ENCODE assay signal across 18 mouse cellular contexts in the genomic region with DNA sequence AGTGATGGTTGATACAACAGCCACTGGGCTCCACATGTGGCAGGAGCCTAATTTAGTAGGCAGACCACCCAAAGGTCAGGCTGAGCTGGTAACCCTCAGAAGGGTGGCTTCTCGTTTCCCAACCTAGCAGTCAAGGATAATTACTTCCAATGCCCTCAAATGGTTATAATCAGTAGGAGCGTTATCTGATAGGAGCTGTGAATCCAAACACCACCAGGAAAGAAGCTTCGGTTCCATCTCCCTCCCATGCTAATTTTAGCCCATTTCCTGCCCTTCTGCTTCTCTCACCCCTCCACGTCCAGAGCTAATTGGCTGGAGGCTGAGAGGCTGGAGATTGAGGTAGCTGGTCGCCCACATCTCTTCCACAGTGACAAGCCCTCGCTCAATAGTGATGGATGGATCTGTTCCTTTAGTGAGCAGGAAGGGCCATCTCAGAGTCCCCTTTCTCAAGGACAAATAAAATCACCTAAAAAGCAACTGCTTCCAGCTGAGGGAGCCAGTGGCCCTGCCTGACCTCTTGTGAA.
DNase-seq lines count a peak whose midpoint lies in the region; ATAC-seq lines count a peak whose summit lies in the region.
"Had no signal": no experiment of that assay in that cellular context is flagged by ENCODE, and none has a peak within 500 bp of the region (broad histone marks: within the 10 kb centered on the region; RNA-seq: fewer than 3 reads in every experiment).

No protein-coding gene starts in this region.

- peak; percentile 39 for DNase-seq in embryo, embryonic 10 days (ENCODE audit: low spot score)
- no peak for DNase-seq in embryo, embryonic 10.5 days (ENCODE audit: low spot score)
- no peak for DNase-seq in hindbrain, embryonic 10.5 days (ENCODE audit: low spot score)
- no peak for DNase-seq in hindbrain, embryonic 14.5 days (ENCODE audit: low spot score)
- no peak for DNase-seq in kidney, adult 18-20 months
- DNase-seq in midbrain, embryonic 10.5 days (ENCODE audit: low spot score), result no peak
- DNase-seq: cerebellum, adult 18-20 months; cerebellum, adult 9-10 months; cerebellum, postnatal 14 days; heart, postnatal 14 days had no signal

- WGBS in hindbrain, embryonic 10.5 days, result 54% methylated on average over 6 of the region's 6 CpGs
- 52% methylated on average over 6 of the region's 6 CpGs for WGBS in hindbrain, embryonic 14.5 days
- WGBS in kidney, embryonic 16.5 days, result 18% methylated on average over 6 of the region's 6 CpGs
- 71% methylated on average over 6 of the region's 6 CpGs for WGBS in midbrain, embryonic 10.5 days
- WGBS in midbrain, embryonic 16.5 days, result 76% methylated on average over 6 of the region's 6 CpGs

- no peak overlapping the region for H3K4me3 ChIP-seq in hindbrain, embryonic 10.5 days
- no peak overlapping the region for H3K4me3 ChIP-seq in hindbrain, embryonic 14.5 days (replicated peaks; ENCODE audit: low read length)
- H3K4me3 ChIP-seq in kidney, embryonic 16.5 days (ENCODE audit: low read length), result no peak overlapping the region
- no peak overlapping the region for H3K4me3 ChIP-seq in midbrain, embryonic 10.5 days
- H3K4me3 ChIP-seq in midbrain, embryonic 16.5 days (ENCODE audit: low read depth, low read length), result no peak overlapping the region
- H3K4me3 ChIP-seq: heart, embryonic 13.5 days; hindbrain, embryonic 13.5 days had no signal

- peaks cover 6% of the 10 kb centered on the region; the same call in 1 of the 2 replicates for H3K4me1 ChIP-seq in hindbrain, embryonic 10.5 days (replicated peaks)
- H3K4me1 ChIP-seq in hindbrain, embryonic 14.5 days (replicated peaks; ENCODE audit: control insufficient read depth, insufficient read depth, low read length), result 0 out of 2 replicates have a peak, but pooled peaks cover 5% of the 10 kb centered on the region
- no peaks in the 10 kb centered on the region for H3K4me1 ChIP-seq in kidney, embryonic 16.5 days (ENCODE audit: insufficient read depth, low read length)
- peaks cover 5% of the 10 kb centered on the region; the same call in 1 of the 2 replicates for H3K4me1 ChIP-seq in midbrain, embryonic 10.5 days
- H3K4me1 ChIP-seq in midbrain, embryonic 16.5 days (ENCODE audit: control insufficient read depth, insufficient read depth, low read length), result no peaks in the 10 kb centered on the region

- H3K36me3 ChIP-seq in hindbrain, embryonic 10.5 days, result no peaks in the 10 kb centered on the region
- no peaks in the 10 kb centered on the region for H3K36me3 ChIP-seq in hindbrain, embryonic 14.5 days (replicated peaks; ENCODE audit: control insufficient read depth, insufficient read depth)
- no peaks in the 10 kb centered on the region for H3K36me3 ChIP-seq in kidney, embryonic 16.5 days (ENCODE audit: insufficient read depth, low read length)
- no peaks in the 10 kb centered on the region for H3K36me3 ChIP-seq in midbrain, embryonic 10.5 days
- no peaks in the 10 kb centered on the region for H3K36me3 ChIP-seq in midbrain, embryonic 16.5 days (ENCODE audit: control insufficient read depth, insufficient read depth, low read length)
- H3K36me3 ChIP-seq: heart, embryonic 13.5 days; hindbrain, embryonic 13.5 days had no signal

- 0 out of 2 replicates have a peak overlapping the region, but pooled peaks have one; percentile 26 for H3K27ac ChIP-seq in hindbrain, embryonic 10.5 days
- H3K27ac ChIP-seq in hindbrain, embryonic 14.5 days, result no peak overlapping the region
- H3K27ac ChIP-seq in kidney, embryonic 16.5 days (ENCODE audit: low read length), result no peak overlapping the region
- 0 out of 2 replicates have a peak overlapping the region, but pooled peaks have one; percentile 28 for H3K27ac ChIP-seq in midbrain, embryonic 10.5 days (replicated peaks)
- H3K27ac ChIP-seq in midbrain, embryonic 16.5 days (ENCODE audit: low read length), result no peak overlapping the region
- H3K27ac ChIP-seq: heart, embryonic 13.5 days; hindbrain, embryonic 13.5 days; hindbrain, postnatal 0 days had no signal

- no peak for ATAC-seq in hindbrain, embryonic 14.5 days (ENCODE audit: low FRiP score)
- ATAC-seq in kidney, embryonic 16.5 days (ENCODE audit: low FRiP score, low TSS enrichment), result peak; percentile 61; the same call in 1 of the 2 replicates
- no peak for ATAC-seq in midbrain, embryonic 16.5 days
- ATAC-seq: forebrain, embryonic 14.5 days; hindbrain, postnatal 0 days; inflammation-experienced regulatory T-cells, adult 6 months had no signal

- H3K4me2 ChIP-seq in hindbrain, embryonic 14.5 days (replicated peaks), result no peak overlapping the region
- no peak overlapping the region for H3K4me2 ChIP-seq in kidney, embryonic 16.5 days (replicated peaks; ENCODE audit: low read depth, low read length)
- H3K4me2 ChIP-seq in midbrain, embryonic 16.5 days (ENCODE audit: low read length), result no peak overlapping the region
- H3K4me2 ChIP-seq: heart, embryonic 13.5 days; hindbrain, embryonic 13.5 days had no signal

- H3K9ac ChIP-seq in hindbrain, embryonic 14.5 days, result no peak overlapping the region
- no peak overlapping the region for H3K9ac ChIP-seq in kidney, embryonic 16.5 days (replicated peaks; ENCODE audit: low read length)
- H3K9ac ChIP-seq in midbrain, embryonic 16.5 days (ENCODE audit: low read depth, low read length), result no peak overlapping the region
- H3K9ac ChIP-seq: heart, embryonic 13.5 days; hindbrain, embryonic 13.5 days had no signal

- no peaks in the 10 kb centered on the region for H3K9me3 ChIP-seq in hindbrain, embryonic 10.5 days
- no peaks in the 10 kb centered on the region for H3K9me3 ChIP-seq in hindbrain, embryonic 14.5 days (ENCODE audit: control insufficient read depth, low read length)
- no peaks in the 10 kb centered on the region for H3K9me3 ChIP-seq in kidney, embryonic 16.5 days (ENCODE audit: low read length)
- H3K9me3 ChIP-seq in midbrain, embryonic 10.5 days (replicated peaks), result no peaks in the 10 kb centered on the region
- no peaks in the 10 kb centered on the region for H3K9me3 ChIP-seq in midbrain, embryonic 16.5 days (replicated peaks; ENCODE audit: control insufficient read depth, low read length, poor library complexity, severe bottlenecking)
- H3K9me3 ChIP-seq: heart, embryonic 13.5 days; hindbrain, embryonic 13.5 days had no signal

- H3K27me3 ChIP-seq in hindbrain, embryonic 10.5 days (ENCODE audit: insufficient read depth, poor library complexity, severe bottlenecking), result no peaks in the 10 kb centered on the region
- H3K27me3 ChIP-seq in hindbrain, embryonic 14.5 days (ENCODE audit: control insufficient read depth, insufficient read depth, low read length), result no peaks in the 10 kb centered on the region
- no peaks in the 10 kb centered on the region for H3K27me3 ChIP-seq in kidney, embryonic 16.5 days (ENCODE audit: insufficient read depth, low read length)
- no peaks in the 10 kb centered on the region for H3K27me3 ChIP-seq in midbrain, embryonic 10.5 days (ENCODE audit: low read depth, poor library complexity, severe bottlenecking)
- H3K27me3 ChIP-seq in midbrain, embryonic 16.5 days (ENCODE audit: control insufficient read depth, insufficient read depth, low read depth, low read length), result no peaks in the 10 kb centered on the region
- H3K27me3 ChIP-seq: heart, embryonic 13.5 days; hindbrain, embryonic 13.5 days; Patski had no signal

Comparison
In these comparisons a context has a peak if more than half of its experiments do, and no peak if none do; other contexts are left out.
1. H3K27ac ChIP-seq: peak in hindbrain, embryonic 10.5 days (single experiment) and midbrain, embryonic 10.5 days (single experiment); none in hindbrain, embryonic 14.5 days (single experiment), kidney, embryonic 16.5 days (single experiment) and midbrain, embryonic 16.5 days (single experiment).